In the genomic region with DNA sequence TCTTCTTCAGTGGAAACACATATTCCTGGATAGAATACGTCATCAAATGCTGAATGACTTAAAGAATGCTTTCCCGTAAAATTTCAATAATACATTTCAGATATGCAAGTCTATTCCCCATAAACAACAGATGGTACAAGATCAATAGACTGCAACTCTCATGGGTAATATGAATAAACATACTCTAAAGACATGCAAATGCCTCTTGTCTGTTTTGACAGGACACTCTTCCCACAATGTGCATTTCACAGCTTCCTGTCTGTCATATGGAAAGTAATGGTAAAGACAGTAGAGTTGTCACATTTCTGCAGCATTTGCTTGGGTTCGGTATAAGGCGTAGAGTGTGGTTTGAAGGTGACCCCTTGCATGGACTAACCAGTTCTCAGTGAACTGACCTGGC, we compare ENCODE assay signal across 21 mouse cellular contexts.
"Had no signal": no experiment of that assay in that cellular context is flagged by ENCODE, and none has a peak within 500 bp of the region (broad histone marks: within the 10 kb centered on the region; RNA-seq: fewer than 3 reads in every experiment).

No protein-coding gene starts in this region.

- ATAC-seq: midbrain, embryonic 16.5 days had no signal

- H3K4me2 ChIP-seq: lung, embryonic 14.5 days; midbrain, embryonic 12.5 days; neural tube, embryonic 13.5 days; neural tube, embryonic 15.5 days; stomach, embryonic 15.5 days had no signal

- DNase-seq: lung, adult 18-20 months; lung, embryonic 14.5 days; lung, postnatal 10 days; lung, postnatal 4 days; midbrain, embryonic 14.5 days; retina, postnatal 1 day; right cerebral cortex, adult 18-20 months; right cerebral cortex, postnatal 25 days; right cerebral cortex, postnatal 4 days; spleen, adult 18-20 months; thymus, adult 2 months; thymus, postnatal 25 days; thymus, postnatal 4 days had no signal

- H3K4me1 ChIP-seq: midbrain, embryonic 10.5 days; midbrain, embryonic 12.5 days; neural tube, embryonic 13.5 days; neural tube, embryonic 15.5 days; stomach, embryonic 15.5 days had no signal

- H3K27me3 ChIP-seq: midbrain, embryonic 12.5 days; neural tube, embryonic 13.5 days; neural tube, embryonic 15.5 days; stomach, embryonic 15.5 days had no signal

- H3K4me3 ChIP-seq: midbrain, embryonic 10.5 days; midbrain, embryonic 12.5 days; myocyte; neural tube, embryonic 13.5 days; neural tube, embryonic 15.5 days; stomach, embryonic 15.5 days had no signal

- H3K9me3 ChIP-seq: midbrain, embryonic 12.5 days; neural tube, embryonic 15.5 days; stomach, embryonic 15.5 days had no signal

- H3K9ac ChIP-seq: lung, embryonic 14.5 days; midbrain, embryonic 12.5 days; neural tube, embryonic 13.5 days; neural tube, embryonic 15.5 days; stomach, embryonic 15.5 days had no signal

- H3K27ac ChIP-seq: midbrain, embryonic 10.5 days; midbrain, embryonic 12.5 days; neural tube, embryonic 13.5 days; neural tube, embryonic 15.5 days; stomach, embryonic 15.5 days; stomach, postnatal 0 days had no signal
